Mouse (Mus musculus): Measurements from ENCODE around the gene Sec13.
A peak's percentile ranks its signal among the peaks of the same experiment; 100 is the strongest.
"Not testable (repeated sequence)": the region's sequence is repeated elsewhere in the genome, so short reads cannot be mapped to it uniquely, and the experiment has no call there.

Gene Sec13

GRCm38 (mm10) chr6:113740236-113741217 is at the start of gene Sec13:
Gene Sec13 (minus strand): TSS chr6:113740743.
- DNase-seq (ENCODE audit: low spot score in 2 of 2) = peak; percentile 58 to 82

- no peak for DNase-seq (ENCODE audit: low spot score in 2 of 2)
These were observed 47.0 kb upstream of the Sec13 start for GRCm38 (mm10) chr6:113787459-113787968.

GRCm38 (mm10) chr6:113785658-113786057 is 45.1 kb upstream of the Sec13 start:
- DNase-seq (ENCODE audit: low spot score in 2 of 2) = no peak

- DNase-seq (ENCODE audit: low spot score in 2 of 2) = no peak
These were observed 37.7 kb upstream of the Sec13 start for GRCm38 (mm10) chr6:113778229-113778753.

- no peak for DNase-seq (ENCODE audit: low spot score in 2 of 2)
These were observed 28.3 kb upstream of the Sec13 start for GRCm38 (mm10) chr6:113768804-113769203.

- peak in 1 of 2 experiments; percentile 60 for DNase-seq (ENCODE audit: low spot score in 2 of 2)
These were observed 21.1 kb upstream of the Sec13 start for GRCm38 (mm10) chr6:113761644-113762043.

- peak; percentile 14 to 25 for DNase-seq (ENCODE audit: low spot score in 2 of 2)
These were observed 8.7 kb upstream of the Sec13 start for GRCm38 (mm10) chr6:113749119-113749685.

- no peak for DNase-seq (ENCODE audit: low spot score in 2 of 2)
These were observed 7.8 kb upstream of the Sec13 start for GRCm38 (mm10) chr6:113748351-113748750.

- no peak for DNase-seq (ENCODE audit: low spot score in 2 of 2)
These were observed 6.7 kb upstream of the Sec13 start for GRCm38 (mm10) chr6:113747284-113747683.

- DNase-seq (ENCODE audit: low spot score in 2 of 2) = no peak
These were observed 4.6 kb upstream of the Sec13 start for GRCm38 (mm10) chr6:113745117-113745516.

GRCm38 (mm10) chr6:113743111-113743510 is 2.6 kb upstream of the Sec13 start:
- no peak for DNase-seq (ENCODE audit: low spot score in 2 of 2)

GRCm38 (mm10) chr6:113742321-113742720 is 1.8 kb upstream of the Sec13 start:
- DNase-seq (ENCODE audit: low spot score in 2 of 2) = no peak

- DNase-seq (ENCODE audit: low spot score in 2 of 2) = no peak
These were observed 882 bp upstream of the Sec13 start for GRCm38 (mm10) chr6:113741425-113741824.

- no peak for DNase-seq (ENCODE audit: low spot score in 2 of 2)
These were observed 3.1 kb downstream of the Sec13 start for GRCm38 (mm10) chr6:113737318-113738046.

- no peak for DNase-seq (ENCODE audit: low spot score in 2 of 2)
These were observed 9.2 kb downstream of the Sec13 start for GRCm38 (mm10) chr6:113731296-113731695.

GRCm38 (mm10) chr6:113728181-113728580 is 12.4 kb downstream of the Sec13 start:
- no peak for DNase-seq (ENCODE audit: low spot score in 2 of 2)

- DNase-seq (ENCODE audit: low spot score in 2 of 2) = no peak
These were observed 19.5 kb downstream of the Sec13 start for GRCm38 (mm10) chr6:113721061-113721460.

- no peak for DNase-seq (ENCODE audit: low spot score in 2 of 2)
These were observed 20.7 kb downstream of the Sec13 start, which contains the start of gene Ghrl for GRCm38 (mm10) chr6:113719878-113720277. Gene Ghrl (minus strand): TSS chr6:113719880.

- DNase-seq (ENCODE audit: low spot score in 2 of 2) = no peak
These were observed 23.0 kb downstream of the Sec13 start for GRCm38 (mm10) chr6:113717541-113717940.

- no peak for DNase-seq (ENCODE audit: low spot score in 2 of 2)
These were observed 25.7 kb downstream of the Sec13 start for GRCm38 (mm10) chr6:113714797-113715196.

- DNase-seq (ENCODE audit: low spot score in 2 of 2) = no peak
These were observed 26.3 kb downstream of the Sec13 start for GRCm38 (mm10) chr6:113714276-113714675.

- DNase-seq (ENCODE audit: low spot score in 2 of 2) = not testable (repeated sequence)
These were observed 27.2 kb downstream of the Sec13 start for GRCm38 (mm10) chr6:113713389-113713788.

All from thymus, postnatal 10 days (tissue).